Mouse (Mus musculus) spleen, adult 2 months (tissue): ENCODE measurements around the gene Sp8.

Source experiments
- CTCF ChIP-seq: fragments of 200-500 bp; IDR thresholded peaks from 2 replicates; pipeline ENCODE4 v1.5.1; 2011; ENCODE audit warnings: mild to moderate bottlenecking, inconsistent platforms; ENCODE audit not compliant: insufficient read depth, insufficient read length, insufficient replicate concordance; ENCODE audit errors: extremely low read depth
- POLR2A ChIP-seq: fragments of 200-500 bp; IDR thresholded peaks from 2 replicates; pipeline ENCODE4 v1.6.1; 2011; ENCODE audit warnings: low read depth, low read length, inconsistent platforms

- TF ChIP-seq CTCF: no peak
- TF ChIP-seq POLR2A: no peak
These were observed 36.7 kb downstream of the Sp8 start for GRCm38 (mm10) chr12:118882790-118883189.
